Mouse (Mus musculus) C2C12 (cell line): Measurements from ENCODE around the gene Rerg. TPM values are rescaled to one million over a fixed set of nuclear protein-coding genes. Genes with fewer than 3 reads are reported as not detected.

Source experiments
- H3K27me3 ChIP-seq: one replicate; pipeline ENCODE4 v1.6.1; 2011; ENCODE audit not compliant: control insufficient read depth, insufficient read depth, insufficient read length
- H3K36me3 ChIP-seq: one replicate; pipeline ENCODE4 v1.6.1; 2011; ENCODE audit not compliant: control insufficient read depth, insufficient read depth
- H3K4me3 ChIP-seq: one replicate; pipeline ENCODE4 v1.5.1; 2011; ENCODE audit warnings: mild to moderate bottlenecking, control low read depth; ENCODE audit not compliant: poor library complexity, insufficient read depth, severe bottlenecking
- H3K79me2 ChIP-seq: one replicate; pipeline ENCODE4 v1.6.1; 2011; ENCODE audit not compliant: control insufficient read depth, insufficient read depth
- H3K79me3 ChIP-seq: one replicate; pipeline ENCODE4 v1.6.1; 2011; ENCODE audit warnings: low read depth, control low read depth
- H3ac ChIP-seq: one replicate; pipeline ENCODE3; 2011; ENCODE audit warnings: low read depth; ENCODE audit not compliant: control insufficient read depth, insufficient read length
- CEBPB ChIP-seq: IDR thresholded peaks from one replicate; pipeline ENCODE4 v1.6.1; 2011; ENCODE audit warnings: low read depth, mild to moderate bottlenecking, control low read depth, moderate library complexity
- CTCF ChIP-seq: IDR thresholded peaks from one replicate; pipeline ENCODE4 v1.5.1; 2011; ENCODE audit not compliant: control insufficient read depth, insufficient read depth, insufficient read length
- FOSL1 ChIP-seq: IDR thresholded peaks from one replicate; pipeline ENCODE4 v1.8.0; 2011; ENCODE audit warnings: mild to moderate bottlenecking, low read length; ENCODE audit not compliant: poor library complexity, insufficient read depth, severe bottlenecking
- MAX ChIP-seq: IDR thresholded peaks from one replicate; pipeline ENCODE4 v1.6.1; 2011; ENCODE audit warnings: mild to moderate bottlenecking, control low read depth
- MYOD1 ChIP-seq: IDR thresholded peaks from one replicate; pipeline ENCODE4 v1.6.1; 2011; ENCODE audit warnings: low read depth; ENCODE audit not compliant: control insufficient read depth, insufficient read length
- MYOG ChIP-seq: IDR thresholded peaks from one replicate; pipeline ENCODE4 v1.6.1; 2011; ENCODE audit not compliant: control insufficient read depth, insufficient read length; ENCODE audit errors: extremely low read depth
- USF1 ChIP-seq: IDR thresholded peaks from one replicate; pipeline ENCODE4 v1.6.1; 2011; ENCODE audit warnings: low read depth, mild to moderate bottlenecking, control low read depth, moderate library complexity
- polyA plus RNA-seq: library from polyadenylated mRNA; unstranded; fragments of >200 nt; fragmentation: generic; extraction: Trizol; gene quantifications from one replicate; pipeline ENCODE4 v1.2.1, GENCODE M21; 2012; ENCODE audit warnings: missing spikeins

Gene Rerg
- polyA plus RNA-seq, 1 experiment: 0.21 TPM

DNA sequence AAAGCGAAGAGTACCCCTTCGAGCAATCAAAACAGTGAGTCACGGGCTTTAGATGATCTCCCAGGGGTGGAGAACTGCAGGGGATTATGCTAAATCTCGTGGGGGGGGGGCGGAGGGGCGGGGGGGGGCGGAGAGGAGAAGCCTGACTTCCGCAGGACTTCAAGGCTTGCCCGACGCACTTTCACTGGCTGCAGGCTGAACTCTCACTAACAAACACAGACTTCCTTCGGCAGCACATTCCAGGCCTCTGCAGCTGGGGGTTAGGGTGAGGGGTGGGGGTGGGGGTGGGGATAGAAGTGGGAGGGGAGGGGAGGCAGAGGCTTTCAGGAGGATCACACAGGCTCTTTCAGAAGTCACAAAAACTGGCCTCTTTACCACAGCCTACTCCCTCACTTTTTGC, 27.5 kb downstream of the Rerg start:
- no peak overlapping the region for H3ac ChIP-seq
- no peak overlapping the region for H3K4me3 ChIP-seq
- TF ChIP-seq FOSL1 (no peak), CEBPB (no peak), CTCF (no peak), USF1 (no peak), MAX (no peak), MYOG (no peak), MYOD1 (no peak)
- H3K36me3 ChIP-seq: no peaks in the 10 kb centered on the region
- no peaks in the 10 kb centered on the region for H3K79me3 ChIP-seq
- no peaks in the 10 kb centered on the region for H3K79me2 ChIP-seq
- H3K27me3 ChIP-seq: no peaks in the 10 kb centered on the region

- H3K4me3 ChIP-seq: no peak overlapping the region
- H3K27me3 ChIP-seq: no peaks in the 10 kb centered on the region
- no peak for TF ChIP-seq MYOD1
- no peak for TF ChIP-seq CTCF
- TF ChIP-seq USF1: no peak
- TF ChIP-seq CEBPB: no peak
- TF ChIP-seq MYOG: no peak
- TF ChIP-seq MAX: no peak
- TF ChIP-seq FOSL1: no peak
- H3K36me3 ChIP-seq: no peaks in the 10 kb centered on the region
- no peak overlapping the region for H3ac ChIP-seq
- H3K79me3 ChIP-seq: no peaks in the 10 kb centered on the region
- no peaks in the 10 kb centered on the region for H3K79me2 ChIP-seq
Measured at GRCm38 (mm10) chr6:137141247-137141820, 29.0 kb downstream of the Rerg start.

DNA sequence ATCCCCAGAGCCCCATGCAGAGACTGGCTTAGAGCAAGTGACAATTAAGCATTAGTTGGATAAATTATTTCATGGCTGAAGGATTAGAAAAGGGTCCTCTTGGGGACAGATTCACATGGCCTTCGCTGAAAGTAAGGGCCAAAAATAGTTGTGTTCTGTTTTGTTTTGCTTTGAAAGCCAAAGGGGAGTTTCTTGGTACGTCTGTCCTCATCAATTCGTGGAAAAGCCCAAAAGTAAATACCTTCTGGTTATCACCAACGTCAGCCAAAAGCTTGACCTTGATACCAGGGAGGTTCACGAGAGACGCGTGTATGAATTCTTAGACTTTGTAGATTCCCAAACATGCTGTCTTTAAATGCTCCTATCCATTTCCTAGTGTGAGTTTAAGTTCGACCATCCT, 31.5 kb downstream of the Rerg start:
- no peaks in the 10 kb centered on the region for H3K36me3 ChIP-seq
- no peaks in the 10 kb centered on the region for H3K79me3 ChIP-seq
- H3ac ChIP-seq: no peak overlapping the region
- no peaks in the 10 kb centered on the region for H3K27me3 ChIP-seq
- H3K4me3 ChIP-seq: no peak overlapping the region
- TF ChIP-seq FOSL1: no peak
- TF ChIP-seq USF1: no peak
- no peak for TF ChIP-seq CTCF
- TF ChIP-seq MYOD1: no peak
- H3K79me2 ChIP-seq: no peaks in the 10 kb centered on the region

- Histone ChIP-seq H3K27me3 (no peaks in the 10 kb centered on the region), H3K4me3 (no peak overlapping the region), H3K36me3 (no peaks in the 10 kb centered on the region), H3K79me3 (no peaks in the 10 kb centered on the region), H3ac (no peak overlapping the region), H3K79me2 (no peaks in the 10 kb centered on the region)
- TF ChIP-seq MAX: no peak
- TF ChIP-seq FOSL1: no peak
Measured at GRCm38 (mm10) chr6:137138391-137138790, 31.9 kb downstream of the Rerg start.

- H3K36me3 ChIP-seq: no peaks in the 10 kb centered on the region
- H3K4me3 ChIP-seq: no peak overlapping the region
- no peak overlapping the region for H3ac ChIP-seq
- H3K27me3 ChIP-seq: no peaks in the 10 kb centered on the region
- no peaks in the 10 kb centered on the region for H3K79me3 ChIP-seq
- no peak for TF ChIP-seq CTCF
- no peaks in the 10 kb centered on the region for H3K79me2 ChIP-seq
Measured at GRCm38 (mm10) chr6:137136401-137136800, 33.9 kb downstream of the Rerg start.

DNA sequence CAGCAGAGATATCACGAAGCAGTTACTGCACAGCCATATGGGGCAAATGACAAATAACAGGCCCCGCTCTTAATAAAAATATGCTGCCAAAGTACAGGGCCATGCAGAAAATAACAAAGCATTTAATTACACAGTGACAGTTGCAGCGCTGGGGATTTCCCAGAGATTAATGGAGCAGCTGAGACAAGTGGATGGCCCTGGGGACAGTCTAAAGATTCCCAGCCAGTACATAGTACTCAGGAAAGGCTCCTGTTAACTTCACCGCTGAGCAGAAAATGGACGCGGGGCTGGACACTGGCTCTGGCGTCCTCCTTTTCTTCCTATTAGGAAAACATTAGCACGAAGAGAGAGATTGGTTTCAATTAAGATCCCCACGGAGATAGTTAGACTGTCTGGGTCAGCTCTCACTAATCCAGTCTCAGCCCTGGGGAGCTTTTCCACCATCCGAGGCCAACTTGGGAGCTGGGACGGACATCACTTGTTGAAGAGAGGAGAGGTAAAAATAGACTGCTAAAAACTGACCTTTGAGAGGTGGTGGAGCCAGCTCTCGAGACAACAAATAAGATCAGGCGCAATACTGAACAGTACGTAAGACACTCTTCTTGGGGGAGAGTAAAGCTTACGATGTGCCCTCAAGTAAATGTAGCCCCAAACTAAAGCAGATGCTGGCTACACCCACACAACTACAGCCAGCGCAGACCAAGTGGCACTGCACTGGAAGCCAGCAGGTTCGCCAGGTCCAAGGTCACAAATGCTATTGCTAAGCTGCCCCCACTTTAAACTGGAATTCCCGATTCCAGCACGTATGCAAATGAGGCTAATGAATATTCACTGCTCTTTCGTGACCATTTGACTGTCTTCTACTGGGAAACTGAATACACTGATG, 34.5 kb downstream of the Rerg start:
- Histone ChIP-seq H3K36me3 (no peaks in the 10 kb centered on the region), H3ac (no peak overlapping the region), H3K79me2 (no peaks in the 10 kb centered on the region), H3K4me3 (no peak overlapping the region), H3K79me3 (no peaks in the 10 kb centered on the region), H3K27me3 (no peaks in the 10 kb centered on the region)
- TF ChIP-seq FOSL1 (no peak), MYOG (no peak), CTCF (no peak), MAX (no peak), MYOD1 (no peak), USF1 (no peak), CEBPB (no peak)
